Comparison of ENCODE assay signal across 9 mouse cellular contexts in genomic region chr6:112972858-112973631, GRCm38 (mm10). TPM values are rescaled to one million over a fixed set of nuclear protein-coding genes. Genes with fewer than 3 reads are reported as not detected.
DNase-seq lines count a peak whose midpoint lies in the region; ATAC-seq and TF ChIP-seq lines count a peak whose summit lies in the region.
"Had no signal": no experiment of that assay in that cellular context is flagged by ENCODE, and none has a peak within 500 bp of the region (broad histone marks: within the 10 kb centered on the region; RNA-seq: fewer than 3 reads in every experiment).

No protein-coding gene starts in this region.

- TF ChIP-seq CTCF in layer of hippocampus, adult 2 months (conservative IDR thresholded peaks at IDR 0.05): no peak
- no peak for TF ChIP-seq CTCF in stomach, postnatal 0 days (IDR thresholded peaks at IDR 0.05; ENCODE audit: low read depth)

- no peak for DNase-seq in lung, postnatal 4 days
- peak; percentile 79 for DNase-seq in forebrain, embryonic 11.5 days (ENCODE audit: low spot score)
- DNase-seq in layer of hippocampus, adult 2 months (ENCODE audit: low spot score in 2 of 2): peak; percentile 42 to 82
- DNase-seq in mesoderm, embryonic 11.5 days (ENCODE audit: low read depth, low spot score): peak; percentile 86
- DNase-seq in stomach, postnatal 0 days (ENCODE audit: low spot score): peak; percentile 26
- DNase-seq in spleen, adult 12 weeks (ENCODE audit: low spot score): no peak
- DNase-seq in kidney, postnatal 25 days: no peak

- H3K9ac ChIP-seq in lung, embryonic 16.5 days (ENCODE audit: low read length): no peak overlapping the region
- H3K9ac ChIP-seq in forebrain, embryonic 11.5 days (ENCODE audit: low read length): peak overlapping the region; percentile 23; the same call in 1 of the 2 replicates
- no peak overlapping the region for H3K9ac ChIP-seq in stomach, postnatal 0 days (ENCODE audit: low read length)

- no peaks in the 10 kb centered on the region for H3K36me3 ChIP-seq in lung, embryonic 16.5 days (ENCODE audit: control insufficient read depth, insufficient read depth, low read length)
- no peaks in the 10 kb centered on the region for H3K36me3 ChIP-seq in forebrain, embryonic 11.5 days (ENCODE audit: control insufficient read depth, insufficient read depth, low read length)
- H3K36me3 ChIP-seq in stomach, postnatal 0 days (ENCODE audit: control insufficient read depth, insufficient read depth, low read length): no peaks in the 10 kb centered on the region

- no peaks in the 10 kb centered on the region for H3K27me3 ChIP-seq in lung, embryonic 16.5 days (ENCODE audit: control insufficient read depth, insufficient read depth, low read depth, low read length)
- no peaks in the 10 kb centered on the region for H3K27me3 ChIP-seq in forebrain, embryonic 11.5 days (ENCODE audit: control insufficient read depth, insufficient read depth, low read length)
- H3K27me3 ChIP-seq in stomach, postnatal 0 days (ENCODE audit: control insufficient read depth, insufficient read depth, low read length): no peaks in the 10 kb centered on the region

- WGBS in lung, embryonic 16.5 days: 7% methylated on average over 18 of the region's 18 CpGs
- 22% methylated on average over 18 of the region's 18 CpGs for WGBS in forebrain, embryonic 11.5 days
- WGBS in stomach, postnatal 0 days: 12% methylated on average over 18 of the region's 18 CpGs

- peak overlapping the region; percentile 26; the same call in 1 of the 2 replicates for H3K27ac ChIP-seq in lung, embryonic 16.5 days (ENCODE audit: low read length)
- H3K27ac ChIP-seq in forebrain, embryonic 11.5 days (ENCODE audit: low read depth, low read length): peak overlapping the region; percentile 96
- peak overlapping the region; percentile 90 for H3K27ac ChIP-seq in layer of hippocampus, adult 2 months
- no peak overlapping the region for H3K27ac ChIP-seq in stomach, postnatal 0 days (replicated peaks)
- H3K27ac ChIP-seq: macrophage had no signal

- ATAC-seq in lung, embryonic 16.5 days (ENCODE audit: low read depth): peak; percentile 81
- peak; percentile 86 for ATAC-seq in forebrain, embryonic 11.5 days (replicated peaks; ENCODE audit: low FRiP score)
- ATAC-seq in stomach, postnatal 0 days (ENCODE audit: low FRiP score, low TSS enrichment): peak; percentile 65

- no peak for TF ChIP-seq EP300 in stomach, postnatal 0 days (optimal IDR thresholded peaks at IDR 0.05)

- no peaks in the 10 kb centered on the region for H3K9me3 ChIP-seq in lung, embryonic 16.5 days (ENCODE audit: control insufficient read depth, low read length)
- no peaks in the 10 kb centered on the region for H3K9me3 ChIP-seq in forebrain, embryonic 11.5 days (ENCODE audit: control insufficient read depth, low read length)
- H3K9me3 ChIP-seq in stomach, postnatal 0 days (ENCODE audit: control insufficient read depth, low read length): no peaks in the 10 kb centered on the region

- no peak overlapping the region for H3K4me3 ChIP-seq in lung, embryonic 16.5 days (ENCODE audit: low read length)
- no peak overlapping the region for H3K4me3 ChIP-seq in forebrain, embryonic 11.5 days (ENCODE audit: low read depth, low read length)
- no peak overlapping the region for H3K4me3 ChIP-seq in layer of hippocampus, adult 2 months
- no peak overlapping the region for H3K4me3 ChIP-seq in stomach, postnatal 0 days (ENCODE audit: low read depth, low read length)

- peaks cover 25% of the 10 kb centered on the region for H3K4me1 ChIP-seq in lung, embryonic 16.5 days (replicated peaks; ENCODE audit: control insufficient read depth, insufficient read depth, low read length)
- H3K4me1 ChIP-seq in forebrain, embryonic 11.5 days (replicated peaks; ENCODE audit: control insufficient read depth, insufficient read depth, low read length): peaks cover 41% of the 10 kb centered on the region
- H3K4me1 ChIP-seq in stomach, postnatal 0 days (replicated peaks; ENCODE audit: control insufficient read depth, insufficient read depth): peaks cover 4% of the 10 kb centered on the region; the same call in 1 of the 2 replicates

- H3K4me2 ChIP-seq in lung, embryonic 16.5 days (ENCODE audit: low read depth, low read length): peak overlapping the region; percentile 15
- H3K4me2 ChIP-seq in forebrain, embryonic 11.5 days (ENCODE audit: low read depth, low read length, severe bottlenecking): peak overlapping the region; percentile 36
- H3K4me2 ChIP-seq in stomach, postnatal 0 days (replicated peaks; ENCODE audit: low read depth): no peak overlapping the region

RNA-seq across cellular contexts. Expression of gene Srgap3, which starts 26.0 kb away (rescaled TPM):
- polyA plus RNA-seq in lung, embryonic 16.5 days (2015; fragmentation: Nextera tagmentation; extraction: Ambion mirVana): 2.2 and 3.3 TPM in 2 replicates
- 37.8 and 38.5 TPM in 2 replicates for polyA plus RNA-seq in forebrain, embryonic 11.5 days (2014; fragmentation: Nextera tagmentation; extraction: Ambion mirVana)
- 100 to 1,000 TPM; 288 to 291 TPM for total RNA-seq in layer of hippocampus, adult 2 months (2021)
- polyA plus RNA-seq in stomach, postnatal 0 days (2015; fragmentation: Nextera tagmentation; extraction: Ambion mirVana): 1.5 and 1.6 TPM in 2 replicates

Comparison
In these comparisons a context has a peak if more than half of its experiments do, and no peak if none do; other contexts are left out.
1. DNase-seq: peak in forebrain, embryonic 11.5 days (single experiment), layer of hippocampus, adult 2 months (2 of 2), mesoderm, embryonic 11.5 days (single experiment) and stomach, postnatal 0 days (single experiment); none in lung, postnatal 4 days (0 of 2), spleen, adult 12 weeks (single experiment) and kidney, postnatal 25 days (0 of 2).
2. Peak in every context shown above with its lines, with median percentiles within 50 percentile points of each other: ATAC-seq.